Mouse (Mus musculus): ENCODE measurements around the gene Slc7a11.

- TF ChIP-seq CTCF (IDR thresholded peaks at IDR 0.05; ENCODE audit: low read depth) (no peak), EP300 (IDR thresholded peaks at IDR 0.05; ENCODE audit: low read depth) (no peak)
These were observed 589.1 kb downstream of the Slc7a11 start for GRCm38 (mm10) chr3:49854277-49854676.

Data from heart, postnatal 0 days (tissue).